Mouse (Mus musculus) lung, postnatal 25 days (tissue): ENCODE measurements around the gene Tmem102.

Experiments used
- DNase-seq: peaks from one replicate; pipeline ENCODE4 v3.0.0; 2022; ENCODE audit warnings: low spot score

Gene Tmem102

GRCm38 (mm10) chr11:69818871-69819270 is 13.4 kb upstream of the Tmem102 start:
- no peak for DNase-seq

GRCm38 (mm10) chr11:69818365-69818764 is 12.9 kb upstream of the Tmem102 start, which contains the start of gene Spem2:
TSS of gene Spem2 (minus strand) at chr11:69818465.
- no peak for DNase-seq

DNA sequence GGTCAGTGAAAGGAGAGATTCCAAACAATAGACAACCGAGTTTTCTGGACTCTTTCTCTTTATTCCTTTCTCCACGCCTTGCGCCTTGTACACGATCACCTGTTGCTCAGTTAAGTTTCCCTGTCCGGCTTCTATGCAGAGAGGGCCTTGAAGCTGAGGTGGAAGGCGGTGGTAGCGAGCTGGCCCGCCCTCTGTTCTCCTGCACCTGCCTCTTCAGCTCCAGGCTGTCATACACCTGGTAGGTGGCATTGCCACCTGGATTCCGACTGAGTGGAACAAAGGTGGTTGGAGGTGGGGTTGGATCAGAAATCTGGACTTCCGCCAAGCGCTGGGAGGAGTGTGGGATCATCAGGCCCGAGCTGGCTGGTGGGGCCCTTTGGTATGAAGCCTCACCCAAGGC is 11.1 kb upstream of the Tmem102 start:
- no peak for DNase-seq

DNA sequence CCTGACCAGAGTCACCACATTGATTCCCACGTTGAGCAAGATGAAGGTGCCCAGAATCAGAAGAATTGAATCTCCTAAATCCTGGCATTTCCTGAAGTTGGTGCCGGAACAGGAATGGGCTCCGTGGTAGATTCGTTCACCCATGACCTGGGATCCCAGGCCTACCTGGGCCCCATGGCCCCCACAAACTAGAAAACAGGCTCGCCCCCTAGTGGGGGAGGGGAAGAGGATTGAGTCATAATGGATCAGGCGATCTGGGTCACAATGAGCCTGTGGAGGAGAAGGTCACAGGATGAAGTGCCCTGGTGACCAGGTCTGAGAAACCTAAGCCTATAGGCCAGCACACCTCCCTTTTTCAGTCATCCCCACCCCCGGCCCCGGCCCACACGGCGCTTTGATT is 9.7 kb upstream of the Tmem102 start, which contains the start of gene Gm39566:
Gene Gm39566, minus strand, starts transcription at position 144 of the 400 bp plus-strand sequence.
- DNase-seq: no peak

- DNase-seq: no peak
These were observed 4.9 kb upstream of the Tmem102 start for GRCm38 (mm10) chr11:69810280-69810679.

DNA sequence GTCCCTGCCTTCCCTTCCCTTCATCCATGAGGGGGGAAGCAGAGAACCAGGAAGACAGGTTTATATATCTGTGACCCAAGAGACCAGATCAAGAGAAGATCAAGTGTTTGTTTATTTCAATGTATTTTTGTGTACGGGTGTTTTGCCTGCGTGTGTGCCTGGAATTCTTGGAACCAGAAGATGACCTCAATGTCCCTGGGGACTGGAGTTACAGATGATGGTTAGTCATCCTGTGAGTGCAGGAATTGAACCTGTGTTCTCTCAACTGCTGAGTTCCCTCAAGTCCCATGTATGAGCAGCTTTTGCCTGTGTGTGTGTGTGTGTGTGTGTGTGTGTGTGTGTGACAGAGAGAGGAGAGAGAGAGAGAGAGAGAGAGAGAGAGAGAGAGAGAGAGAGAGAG is 2.2 kb upstream of the Tmem102 start:
- DNase-seq: no peak

DNA sequence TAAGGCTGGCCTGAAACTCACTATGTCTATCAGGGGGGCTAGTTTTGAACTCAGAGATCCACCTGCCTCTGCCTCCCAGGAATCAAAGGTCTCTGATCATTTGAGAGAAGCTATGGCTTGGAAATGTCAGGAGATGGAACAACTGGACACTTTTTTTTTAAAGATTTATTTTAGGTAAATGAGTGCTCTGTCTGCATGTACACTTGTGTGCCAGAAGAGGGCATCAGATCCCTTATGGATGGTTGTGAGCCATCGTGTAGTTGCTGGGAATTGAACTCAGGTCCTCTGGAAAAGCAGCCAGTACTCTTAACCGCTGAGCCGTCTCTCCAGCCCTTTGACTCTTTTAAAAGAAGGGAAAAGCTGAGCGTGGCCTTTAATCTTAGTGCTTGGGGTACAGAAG is 954 bp upstream of the Tmem102 start:
- DNase-seq: no peak

DNA sequence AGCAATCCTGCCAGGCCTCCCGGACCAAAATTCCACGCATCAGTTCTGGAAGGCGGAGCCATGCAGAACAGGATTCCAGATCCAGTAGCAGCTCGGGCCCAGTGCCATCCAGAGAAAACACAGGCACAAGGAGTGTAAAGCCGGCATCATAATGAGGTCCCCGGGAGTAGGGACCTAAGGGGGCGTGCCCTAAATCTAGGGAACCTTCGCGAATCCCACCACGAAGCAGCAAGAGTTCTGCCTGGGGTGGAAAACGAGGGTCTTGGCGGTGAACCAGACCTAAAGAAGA is 828 bp downstream of the Tmem102 start:
- peak; percentile 32 for DNase-seq

DNA sequence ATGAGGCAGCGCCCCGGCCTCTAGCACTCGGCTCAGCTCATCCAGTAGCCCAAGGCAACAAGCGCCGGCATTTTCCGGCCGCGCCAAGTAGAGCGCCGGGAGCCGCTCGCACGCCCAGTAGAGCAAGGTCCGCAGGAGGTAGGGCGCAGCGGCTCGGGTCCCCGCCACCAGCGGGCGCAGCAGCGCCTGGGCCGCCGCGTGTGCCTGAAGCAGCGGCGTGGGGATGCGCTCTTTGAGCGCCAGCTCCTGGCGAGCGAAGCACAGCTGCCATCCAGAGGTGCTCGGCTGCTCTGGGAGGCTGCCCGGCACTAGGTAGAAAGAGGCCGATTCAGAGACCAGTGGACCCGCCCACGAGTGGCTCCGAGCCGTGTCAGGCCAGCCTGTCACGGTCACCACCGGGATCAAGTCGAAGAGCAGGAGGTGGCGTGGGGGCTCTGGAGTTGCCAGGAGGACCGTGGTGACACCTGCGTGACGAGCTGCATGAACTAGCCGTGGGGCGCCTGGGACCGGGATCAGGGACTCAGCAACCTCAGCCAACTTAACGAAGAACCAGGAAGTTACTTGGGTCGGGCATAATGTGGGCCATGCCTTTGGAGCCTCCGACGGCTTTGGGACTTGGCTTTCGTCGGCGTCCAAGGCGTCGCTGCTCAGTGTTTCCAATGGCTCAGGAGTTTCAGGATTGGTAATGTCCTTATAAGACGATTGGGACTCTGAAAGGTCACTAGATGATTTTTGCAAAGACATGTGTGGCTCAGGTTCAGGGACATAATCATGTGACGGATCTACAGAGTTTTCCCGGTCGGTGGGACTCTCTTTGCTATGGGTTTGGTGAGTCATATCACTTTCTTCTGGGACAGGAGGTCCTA is 1.4 kb downstream of the Tmem102 start:
- DNase-seq: peak; percentile 78

DNA sequence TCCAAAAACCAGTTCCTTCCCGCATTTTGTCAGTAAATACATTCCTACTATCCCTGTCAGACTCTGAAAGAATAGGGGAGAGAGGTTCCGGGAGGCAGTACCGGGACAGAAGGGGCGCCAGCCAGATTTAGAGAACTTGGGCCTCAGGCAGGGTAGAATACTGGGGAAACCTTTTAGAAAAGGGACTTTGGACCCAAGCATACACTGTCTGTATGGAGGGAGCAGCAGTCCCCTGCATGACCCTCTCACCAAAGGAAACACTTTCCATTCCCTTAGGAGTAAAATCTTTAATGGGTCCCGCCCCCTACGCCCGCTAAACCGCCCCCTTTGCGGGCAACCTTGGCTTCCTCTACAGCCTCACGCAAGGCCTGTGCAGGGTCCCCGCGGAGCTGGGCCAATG is 2.1 kb downstream of the Tmem102 start:
- DNase-seq: no peak

GRCm38 (mm10) chr11:69802648-69803105 is 2.7 kb downstream of the Tmem102 start:
- DNase-seq: peak; percentile 89

GRCm38 (mm10) chr11:69801379-69801977 is 3.9 kb downstream of the Tmem102 start, which contains the start of gene Fgf11:
TSS of gene Fgf11 (minus strand) at chr11:69801857.
- DNase-seq: no peak

DNA sequence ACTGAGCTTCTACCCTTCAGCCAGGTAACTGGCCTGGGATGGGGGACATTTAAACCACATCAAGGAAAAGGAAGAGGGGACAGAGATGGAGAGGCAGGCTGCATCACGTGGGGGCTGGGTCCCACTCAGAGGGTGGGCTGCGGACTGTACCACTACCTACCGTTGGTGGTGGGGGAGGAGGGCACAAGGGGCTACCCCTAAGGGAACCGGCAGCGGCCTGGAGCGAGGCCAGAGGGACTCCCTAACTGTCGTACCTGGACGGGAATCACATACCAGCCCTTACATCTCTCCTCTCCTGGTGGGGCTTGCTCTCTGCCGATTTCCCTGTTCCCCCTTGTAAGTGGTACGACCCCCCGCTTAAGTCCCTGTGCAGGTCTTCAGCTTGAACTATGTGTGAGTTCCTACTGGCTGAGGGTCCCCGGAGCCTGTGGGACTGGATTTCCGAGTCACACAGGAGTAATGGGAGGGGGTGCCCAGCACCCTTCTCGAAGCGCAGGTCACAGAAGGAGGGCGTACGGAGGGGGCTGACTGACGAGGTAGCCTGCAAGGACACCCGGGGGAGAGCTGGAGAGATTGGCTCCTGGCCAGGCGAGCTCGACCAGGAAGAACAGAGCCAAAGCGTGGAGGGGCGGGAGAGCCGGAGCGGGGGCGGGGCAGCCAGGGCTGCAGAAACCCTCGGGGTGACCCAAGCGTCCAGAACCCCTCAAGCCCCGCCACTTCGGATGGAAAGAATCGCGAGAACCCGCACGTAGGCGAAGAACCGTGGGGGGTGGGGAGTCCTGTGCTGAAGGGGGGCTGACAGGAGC is 4.8 kb downstream of the Tmem102 start:
- no peak for DNase-seq

- no peak for DNase-seq
These were observed 5.4 kb downstream of the Tmem102 start for GRCm38 (mm10) chr11:69800138-69800391.

- no peak for DNase-seq
These were observed 5.9 kb downstream of the Tmem102 start for GRCm38 (mm10) chr11:69799394-69800137.

GRCm38 (mm10) chr11:69797924-69798323 is 7.5 kb downstream of the Tmem102 start:
- no peak for DNase-seq

- DNase-seq: no peak
These were observed 9.4 kb downstream of the Tmem102 start for GRCm38 (mm10) chr11:69795983-69796435.

DNA sequence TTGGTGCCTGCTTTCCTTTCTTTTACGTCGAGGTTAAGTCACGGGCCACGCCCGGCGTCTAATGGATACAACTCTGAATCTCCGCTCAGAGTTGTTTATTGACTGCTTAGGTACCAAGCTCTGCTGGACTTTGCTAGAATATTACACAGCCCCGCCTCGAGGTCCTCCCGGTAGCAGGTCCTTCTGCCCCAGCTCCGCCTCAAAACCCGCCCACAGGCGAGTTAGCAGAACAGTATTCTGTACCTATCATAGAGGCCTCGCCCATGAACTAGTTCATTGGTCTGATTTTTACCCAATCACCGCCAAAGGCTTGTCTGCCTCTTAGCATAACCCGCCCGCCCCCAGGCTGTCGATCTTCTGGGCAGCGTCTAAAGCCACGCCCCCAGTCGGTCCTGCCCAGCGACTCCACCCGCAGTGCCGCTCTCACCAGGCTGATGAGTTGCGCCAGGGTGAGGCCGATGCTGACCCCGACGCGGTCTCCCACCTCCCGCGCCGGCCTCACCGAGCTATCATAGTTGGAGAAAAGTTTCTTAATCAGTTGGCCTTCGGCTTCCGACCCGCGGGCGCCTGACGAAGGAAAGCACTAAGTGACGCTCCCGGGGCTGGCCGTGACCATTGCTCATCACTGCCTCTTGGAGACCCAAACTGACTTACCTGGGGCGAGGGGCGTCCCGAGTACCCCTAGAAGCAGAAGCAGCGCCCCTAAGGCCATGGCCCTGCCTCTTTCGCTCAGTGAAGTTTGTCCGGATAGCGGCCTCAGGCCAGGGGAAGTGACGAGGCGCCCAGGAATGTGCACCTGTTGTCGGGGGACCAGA is 10.0 kb downstream of the Tmem102 start, which contains the start of gene Chrnb1:
Gene Chrnb1, minus strand, starts transcription at position 776 of the 815 bp plus-strand sequence.
- peak; percentile 99 for DNase-seq

GRCm38 (mm10) chr11:69793429-69793828 is 12.0 kb downstream of the Tmem102 start:
- DNase-seq: no peak

GRCm38 (mm10) chr11:69791420-69791819 is 14.0 kb downstream of the Tmem102 start:
- DNase-seq: no peak

- DNase-seq: no peak
These were observed 16.0 kb downstream of the Tmem102 start for GRCm38 (mm10) chr11:69789431-69789830.
